Mouse (Mus musculus) cerebellum, adult 2 months (tissue): ENCODE results near the gene Mc1r. TPM values are rescaled to one million over a fixed set of nuclear protein-coding genes. Genes with fewer than 3 reads are reported as not detected.

Experiments used
- DNase-seq, 2 experiments: peaks; one replicate each; pipeline ENCODE4 v3.0.0; 2021
- H3K27ac ChIP-seq: fragments of 200-500 bp; 2 replicates; pipeline ENCODE4 v1.5.1; 2012; ENCODE audit warnings: low read length, control low read depth, inconsistent platforms; ENCODE audit not compliant: insufficient read depth
- H3K27me3 ChIP-seq: fragments of 200-500 bp; 2 replicates; pipeline ENCODE4 v1.6.1; 2012; ENCODE audit warnings: inconsistent platforms, mild to moderate bottlenecking, low read length, moderate library complexity; ENCODE audit not compliant: control insufficient read depth, insufficient read depth
- H3K4me1 ChIP-seq: fragments of 200-500 bp; 2 replicates; pipeline ENCODE4 v1.6.1; 2011; ENCODE audit warnings: low read length; ENCODE audit not compliant: control insufficient read depth, insufficient read depth
- H3K4me3 ChIP-seq: fragments of 200-500 bp; replicated peaks from 2 replicates; pipeline ENCODE3; 2011; ENCODE audit warnings: mild to moderate bottlenecking, low read depth, low read length, control low read depth; ENCODE audit not compliant: insufficient read depth
- CTCF ChIP-seq: fragments of 200-500 bp; IDR thresholded peaks from 2 replicates; pipeline ENCODE4 v1.5.1; 2011; ENCODE audit warnings: low read depth, mild to moderate bottlenecking, control low read depth, low read length, moderate library complexity, borderline replicate concordance; ENCODE audit not compliant: insufficient read depth
- POLR2A ChIP-seq: fragments of 200-500 bp; IDR thresholded peaks from 2 replicates; pipeline ENCODE4 v1.6.1; 2011; ENCODE audit warnings: low read length, control low read depth, borderline replicate concordance; ENCODE audit not compliant: insufficient read depth
- WGBS: fragments of 180-500 bp; shearing (Covaris S2); methylation state at CpG from one replicate; pipeline ENCODE4 v1.1.7; 2018; 5-methylcytosine and 5-hydroxymethylcytosine counted together
- polyA plus RNA-seq: library from polyadenylated mRNA; depleted of rRNA; stranded (reverse); fragments of >200 nt; gene quantifications from 2 replicates; pipeline ENCODE4 v1.2.3, GENCODE M21; 2012

The Mc1r gene
- polyA plus RNA-seq, 1 experiment: 0.05 TPM

DNA sequence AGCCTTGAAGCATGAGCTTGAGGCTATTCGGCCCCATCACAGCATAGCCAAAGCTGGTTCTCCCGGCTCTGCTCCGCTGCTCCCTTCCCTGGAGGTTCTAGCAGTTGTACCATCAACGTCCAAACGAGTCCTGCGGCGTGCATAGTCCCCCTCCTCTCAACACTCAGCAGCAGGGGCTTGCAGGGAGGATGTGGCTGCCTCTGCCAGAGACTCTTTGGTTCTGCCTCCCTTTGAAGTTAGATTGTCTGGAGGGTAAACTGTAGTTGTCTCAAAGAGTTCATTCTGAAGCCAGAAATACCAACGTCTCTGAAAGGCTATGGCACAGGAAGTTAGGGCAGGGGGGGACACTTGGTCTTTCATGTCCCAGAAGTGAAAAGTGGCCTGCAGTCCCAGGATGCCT lies 2.4 kb upstream of the Mc1r start:
- DNase-seq: no peak
- Histone ChIP-seq H3K4me1 (peaks cover 10% of the 10 kb centered on the region), H3K4me3 (no peak overlapping the region), H3K27ac (no peak overlapping the region), H3K27me3 (no peaks in the 10 kb centered on the region)
- TF ChIP-seq CTCF (no peak), POLR2A (no peak)
- 30% methylated on average over 8 of the region's 8 CpGs for WGBS

GRCm38 (mm10) chr8:123407612-123408011 lies 705 bp downstream of the Mc1r start:
- WGBS: 73% methylated on average over 13 of the region's 13 CpGs
- no peak for TF ChIP-seq POLR2A
- TF ChIP-seq CTCF: no peak
- DNase-seq: no peak
- no peak overlapping the region for H3K4me3 ChIP-seq
- peaks cover 19% of the 10 kb centered on the region for H3K4me1 ChIP-seq
- H3K27me3 ChIP-seq: no peaks in the 10 kb centered on the region
- H3K27ac ChIP-seq: no peak overlapping the region

GRCm38 (mm10) chr8:123408586-123409544 lies 2.0 kb downstream of the Mc1r start:
- Histone ChIP-seq H3K4me1 (peaks cover 24% of the 10 kb centered on the region), H3K27me3 (no peaks in the 10 kb centered on the region), H3K27ac (no peak overlapping the region), H3K4me3 (no peak overlapping the region)
- no peak for TF ChIP-seq CTCF
- no peak for TF ChIP-seq POLR2A
- DNase-seq: no peak
- WGBS: 74% methylated on average over 9 of the region's 9 CpGs

DNA sequence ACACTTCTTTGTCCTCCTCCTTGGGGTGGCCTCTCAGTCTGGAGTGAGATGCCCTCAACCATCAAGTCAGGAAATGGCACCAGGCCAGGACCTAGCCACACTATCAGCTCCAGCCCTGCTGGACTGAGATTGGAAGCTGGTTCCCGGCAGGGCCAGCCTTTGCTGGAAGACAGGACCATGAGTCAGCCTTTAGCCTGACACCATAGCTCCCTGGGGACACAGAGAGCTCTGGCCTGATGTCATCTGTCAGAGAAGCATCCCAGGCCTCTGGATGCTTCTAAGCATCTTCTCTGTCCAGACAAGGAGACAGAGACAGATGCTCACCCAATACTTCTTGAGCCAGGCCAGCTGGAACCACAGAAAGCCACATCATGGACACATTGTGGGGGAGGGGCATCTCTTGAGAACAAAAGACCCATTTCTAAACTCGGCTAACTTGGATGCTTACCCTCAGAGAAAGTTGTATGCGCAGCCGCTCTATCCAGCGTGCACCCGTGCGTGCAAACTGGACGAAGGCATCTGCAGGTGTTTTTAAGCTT lies 3.2 kb downstream of the Mc1r start:
- peaks cover 27% of the 10 kb centered on the region for H3K4me1 ChIP-seq
- 24% methylated on average over 8 of the region's 8 CpGs for WGBS
- TF ChIP-seq CTCF: no peak
- no peak for TF ChIP-seq POLR2A
- peak overlapping the region; percentile 36; the same call in 1 of the 2 replicates for H3K27ac ChIP-seq
- H3K4me3 ChIP-seq: peak overlapping the region; percentile 81
- H3K27me3 ChIP-seq: no peaks in the 10 kb centered on the region
- peak; percentile 61 to 63 for DNase-seq

- peak overlapping the region; percentile 81 for H3K4me3 ChIP-seq
- peak in 1 of 2 experiments; percentile 51 for DNase-seq
- TF ChIP-seq POLR2A: no peak
- TF ChIP-seq CTCF: no peak
- H3K27me3 ChIP-seq: no peaks in the 10 kb centered on the region
- peaks cover 27% of the 10 kb centered on the region for H3K4me1 ChIP-seq
- H3K27ac ChIP-seq: peak overlapping the region; percentile 67
- WGBS: under 1% methylated on average over 11 of the region's 11 CpGs
Measured at GRCm38 (mm10) chr8:123410788-123411187, 3.9 kb downstream of the Mc1r start.

DNA sequence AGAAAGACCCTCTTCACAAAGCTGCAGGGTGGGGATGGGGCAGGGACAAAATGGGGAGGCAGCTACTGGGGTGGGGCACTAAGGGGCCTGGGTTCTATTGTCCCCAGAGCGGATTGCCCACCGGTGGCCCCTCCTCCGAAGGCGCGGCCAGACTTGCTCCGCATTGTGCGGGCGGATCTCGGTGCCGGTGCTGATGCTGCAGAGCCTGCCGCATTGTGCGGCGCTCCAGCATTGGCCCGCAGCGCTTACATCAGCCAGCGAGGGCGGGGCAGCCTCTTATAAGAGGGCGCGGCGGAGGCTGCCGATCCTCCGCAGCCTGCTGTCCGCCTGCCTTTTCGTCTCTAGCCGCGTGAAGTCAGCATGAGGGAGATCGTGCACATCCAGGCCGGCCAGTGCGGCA lies 4.3 kb downstream of the Mc1r start, which contains the start of gene Tubb3:
Tubb3 (plus strand) TSS at position 179 of the 400 bp plus-strand sequence.
- TF ChIP-seq POLR2A: peak; percentile 98
- TF ChIP-seq CTCF: no peak
- Histone ChIP-seq H3K4me1 (peaks cover 27% of the 10 kb centered on the region), H3K27ac (peak within 1 kb of the TSS; percentile 71), H3K4me3 (peak within 1 kb of the TSS; percentile 81), H3K27me3 (no peaks in the 10 kb centered on the region)
- under 1% methylated on average over 29 of the region's 29 CpGs for WGBS
- DNase-seq: peak; percentile 96

DNA sequence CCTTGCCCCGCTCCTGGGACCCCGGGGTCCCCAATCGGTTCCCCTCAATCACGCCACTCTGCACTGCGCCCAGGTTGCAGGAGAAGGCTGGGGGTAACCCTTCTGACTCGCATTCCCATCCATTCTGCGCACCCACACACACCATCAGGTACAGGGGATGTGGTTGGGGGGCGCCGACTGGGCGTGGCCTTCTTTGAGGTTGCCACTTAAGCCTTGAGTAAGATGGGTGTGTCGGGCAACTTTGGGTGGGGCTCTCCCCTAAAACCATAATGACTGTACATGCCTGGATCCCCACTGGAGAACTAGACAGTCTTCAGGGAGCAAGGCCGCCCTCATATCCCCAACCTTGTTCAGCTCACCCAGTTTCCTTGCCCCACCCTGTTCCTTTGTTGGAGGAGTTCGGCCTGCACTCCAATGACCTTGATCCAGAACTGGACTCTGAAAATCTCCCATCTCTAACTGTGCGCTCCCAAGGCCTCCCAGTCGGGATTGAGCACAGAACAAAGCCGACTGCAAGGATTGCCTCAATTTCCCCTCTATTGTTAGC lies 4.9 kb downstream of the Mc1r start:
- TF ChIP-seq CTCF: no peak
- TF ChIP-seq POLR2A: no peak
- 3% methylated on average over 16 of the region's 16 CpGs for WGBS
- Histone ChIP-seq H3K4me3 (peak overlapping the region; percentile 81), H3K27ac (peak overlapping the region; percentile 71), H3K4me1 (peaks cover 27% of the 10 kb centered on the region), H3K27me3 (no peaks in the 10 kb centered on the region)
- DNase-seq: peak in 1 of 2 experiments; percentile 43
